24 mouse cellular contexts compared by ENCODE assay signal in the genomic region with DNA sequence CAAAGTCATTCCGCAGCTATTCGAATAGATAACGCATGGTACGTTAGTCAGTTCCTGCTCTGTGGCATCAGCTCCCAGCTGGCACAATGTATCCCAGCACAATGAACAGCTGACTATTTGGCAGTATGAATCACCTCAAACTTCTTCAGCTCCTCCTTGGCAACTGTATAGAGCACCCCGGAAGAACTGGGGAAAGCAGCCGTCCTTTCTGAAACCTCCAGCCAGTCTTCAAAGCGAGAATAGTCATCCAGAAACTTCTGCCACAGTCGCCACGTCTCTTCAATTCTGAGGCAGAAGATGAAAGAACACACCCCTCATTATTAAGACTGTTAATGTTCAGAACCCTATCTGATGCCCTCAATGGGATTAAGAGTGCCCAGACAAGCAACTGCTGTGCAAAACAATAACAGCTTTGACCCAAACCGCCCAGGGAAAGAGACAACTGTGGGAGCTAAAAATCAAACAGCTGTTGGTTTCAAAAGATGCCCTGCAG. TPM values are rescaled to one million over a fixed set of nuclear protein-coding genes. Genes with fewer than 3 reads are reported as not detected.
DNase-seq lines count a peak whose midpoint lies in the region; ATAC-seq lines count a peak whose summit lies in the region.
"Had no signal": no experiment of that assay in that cellular context is flagged by ENCODE, and none has a peak within 500 bp of the region (broad histone marks: within the 10 kb centered on the region; RNA-seq: fewer than 3 reads in every experiment).

No protein-coding gene starts in this region.

- ATAC-seq in hindbrain, embryonic 16.5 days = peak; percentile 72
- ATAC-seq in hindbrain, embryonic 13.5 days (ENCODE audit: low FRiP score) = no peak
- ATAC-seq in midbrain, embryonic 13.5 days = peak; percentile 80
- ATAC-seq: activated CD4-positive, CD25-positive, alpha-beta regulatory T cell, adult 4 months; forebrain, embryonic 16.5 days; liver, postnatal 0 days; lung, postnatal 0 days had no signal

- H3K9me3 ChIP-seq in hindbrain, embryonic 16.5 days (ENCODE audit: control insufficient read depth, low read length) = no peaks in the 10 kb centered on the region
- no peaks in the 10 kb centered on the region for H3K9me3 ChIP-seq in hindbrain, embryonic 13.5 days
- H3K9me3 ChIP-seq in midbrain, embryonic 13.5 days = no peaks in the 10 kb centered on the region
- H3K9me3 ChIP-seq: forebrain, embryonic 10.5 days; heart, embryonic 13.5 days; neural tube, embryonic 15.5 days had no signal

- 47% methylated on average over 10 of the region's 10 CpGs for WGBS in hindbrain, embryonic 16.5 days
- 52% methylated on average over 10 of the region's 10 CpGs for WGBS in hindbrain, embryonic 13.5 days
- 25% methylated on average over 10 of the region's 10 CpGs for WGBS in midbrain, embryonic 13.5 days

- no peak overlapping the region for H3K27ac ChIP-seq in hindbrain, embryonic 16.5 days (ENCODE audit: low read depth, low read length)
- no peak overlapping the region for H3K27ac ChIP-seq in hindbrain, embryonic 13.5 days
- no peak overlapping the region for H3K27ac ChIP-seq in midbrain, embryonic 13.5 days
- H3K27ac ChIP-seq: forebrain, embryonic 10.5 days; heart, adult 2 months; heart, embryonic 13.5 days; macrophage; neural tube, embryonic 15.5 days had no signal

- no peak overlapping the region for H3K9ac ChIP-seq in hindbrain, embryonic 16.5 days (ENCODE audit: low read depth, low read length)
- H3K9ac ChIP-seq in hindbrain, embryonic 13.5 days = no peak overlapping the region
- no peak overlapping the region for H3K9ac ChIP-seq in midbrain, embryonic 13.5 days (replicated peaks)
- H3K9ac ChIP-seq: heart, embryonic 13.5 days; liver, postnatal 0 days; neural tube, embryonic 15.5 days had no signal

- H3K4me3 ChIP-seq in hindbrain, embryonic 16.5 days (ENCODE audit: low read length) = no peak overlapping the region
- H3K4me3 ChIP-seq in hindbrain, embryonic 13.5 days = no peak overlapping the region
- H3K4me3 ChIP-seq in midbrain, embryonic 13.5 days (replicated peaks) = no peak overlapping the region
- H3K4me3 ChIP-seq: forebrain, embryonic 10.5 days; heart, adult 2 months; heart, embryonic 13.5 days; neural tube, embryonic 15.5 days had no signal

- H3K4me2 ChIP-seq in hindbrain, embryonic 16.5 days (ENCODE audit: low read length) = no peak overlapping the region
- no peak overlapping the region for H3K4me2 ChIP-seq in hindbrain, embryonic 13.5 days
- H3K4me2 ChIP-seq in midbrain, embryonic 13.5 days (replicated peaks) = no peak overlapping the region
- H3K4me2 ChIP-seq: heart, embryonic 13.5 days; liver, embryonic 11.5 days; neural tube, embryonic 15.5 days had no signal

- DNase-seq in Muller cell, postnatal 12 days (ENCODE audit: inconsistent ontology term) = peak; percentile 66
- DNase-seq in retina, embryonic 14.5 days (ENCODE audit: low spot score) = peak; percentile 37
- no peak for DNase-seq in right cerebral cortex, postnatal 4 days
- no peak for DNase-seq in right cerebral cortex, postnatal 25 days
- DNase-seq: adrenal gland, adult 8-10 months; cerebellum, adult 9-11 months; gastrocnemius, postnatal 36 days; heart, adult 2 months; heart, postnatal 14 days; kidney, adult 18-20 months; kidney, postnatal 10 days; liver, postnatal 0 days; spleen, adult 18-20 months had no signal

- no peaks in the 10 kb centered on the region for H3K4me1 ChIP-seq in hindbrain, embryonic 16.5 days (ENCODE audit: control insufficient read depth, insufficient read depth, low read depth, low read length)
- H3K4me1 ChIP-seq in hindbrain, embryonic 13.5 days (replicated peaks) = peaks cover 5% of the 10 kb centered on the region; the same call in 1 of the 2 replicates
- H3K4me1 ChIP-seq in midbrain, embryonic 13.5 days (replicated peaks) = peaks cover 10% of the 10 kb centered on the region; the same call in 1 of the 2 replicates
- H3K4me1 ChIP-seq: neural tube, embryonic 15.5 days had no signal

- no peaks in the 10 kb centered on the region for H3K27me3 ChIP-seq in hindbrain, embryonic 16.5 days (replicated peaks; ENCODE audit: control insufficient read depth, insufficient read depth, low read length)
- no peaks in the 10 kb centered on the region for H3K27me3 ChIP-seq in hindbrain, embryonic 13.5 days
- peaks cover 10% of the 10 kb centered on the region; the same call in 1 of the 2 replicates for H3K27me3 ChIP-seq in midbrain, embryonic 13.5 days
- H3K27me3 ChIP-seq: heart, embryonic 13.5 days; neural tube, embryonic 15.5 days had no signal

- peaks cover 13% of the 10 kb centered on the region for H3K36me3 ChIP-seq in hindbrain, embryonic 16.5 days (ENCODE audit: control insufficient read depth, insufficient read depth, low read length)
- H3K36me3 ChIP-seq in hindbrain, embryonic 13.5 days = peaks cover 27% of the 10 kb centered on the region
- H3K36me3 ChIP-seq in midbrain, embryonic 13.5 days = peaks cover 6% of the 10 kb centered on the region
- H3K36me3 ChIP-seq: forebrain, embryonic 10.5 days had no signal

RNA-seq across cellular contexts. Expression of a gene that starts 12.7 kb away (rescaled TPM):
- 0.14 and 0.24 TPM in 2 replicates for polyA plus RNA-seq in hindbrain, embryonic 16.5 days (2015; fragmentation: Nextera tagmentation; extraction: Ambion mirVana)
- 0.09 and 0.12 TPM in 2 replicates for polyA plus RNA-seq in hindbrain, embryonic 13.5 days (2015; fragmentation: Nextera tagmentation; extraction: Ambion mirVana)
- 0.09 and 0.15 TPM in 2 replicates for polyA plus RNA-seq in midbrain, embryonic 13.5 days (2015; fragmentation: Nextera tagmentation; extraction: Ambion mirVana)
- polyA plus RNA-seq: activated CD4-positive, CD25-positive, alpha-beta regulatory T cell, adult 4 months; macrophage had no signal

Comparison
In these comparisons a context has a peak if more than half of its experiments do, and no peak if none do; other contexts are left out.
1. DNase-seq: peak in Muller cell, postnatal 12 days (single experiment) and retina, embryonic 14.5 days (single experiment); none in right cerebral cortex, postnatal 4 days (single experiment) and right cerebral cortex, postnatal 25 days (single experiment).